Mouse (Mus musculus): Measurements from ENCODE around the gene Chordc1. TPM values are rescaled to one million over a fixed set of nuclear protein-coding genes. Genes with fewer than 3 reads are reported as not detected.

The Chordc1 gene
- polyA plus RNA-seq, 1 experiment from 2014 or later, result 131 TPM

Other genes starting within 250 kb of the Chordc1 start
- gene Naalad2, start 110.9 kb downstream of the Chordc1 start, polyA plus RNA-seq (2016; fragmentation: Nextera tagmentation; extraction: Ambion mirVana), result 5.6 and 6.4 TPM in 2 replicates
- not detected in 2 replicates for gene Ubtfl1, start 112.3 kb downstream of the Chordc1 start, polyA plus RNA-seq (2016; fragmentation: Nextera tagmentation; extraction: Ambion mirVana)
- gene Mbd3l2, start 138.5 kb downstream of the Chordc1 start, polyA plus RNA-seq (2016; fragmentation: Nextera tagmentation; extraction: Ambion mirVana), result 0.08 TPM in 1 of 2 replicates, not detected in the other
- gene Zfp558, start 186.1 kb downstream of the Chordc1 start, polyA plus RNA-seq (2016; fragmentation: Nextera tagmentation; extraction: Ambion mirVana), result 11.8 and 13.9 TPM in 2 replicates
- not detected in 2 replicates for gene Mbd3l1, start 186.2 kb downstream of the Chordc1 start, polyA plus RNA-seq (2016; fragmentation: Nextera tagmentation; extraction: Ambion mirVana)

Data from embryonic facial prominence, embryonic 12.5 days (tissue).